Mouse (Mus musculus) layer of hippocampus, postnatal 25 days (tissue): ENCODE measurements at regions not wholly inside any gene's neighbourhood (a gene's known extent, or its start where the extent isn't known, plus 50 kb on each side); places are given as distances from the start of the nearest gene placed in this dataset.

Experiments
- DNase-seq, 2 experiments: peaks; one replicate each; pipeline ENCODE4 v3.0.0; 2022; ENCODE audit warnings: mixed read lengths in 2 of 2, low spot score in 1 of 2; ENCODE audit errors: extremely low spot score in 1 of 2

- no peak for DNase-seq
Measured at GRCm38 (mm10) chr14:62216995-62217394, 75.4 kb upstream of the Rnaseh2b start.

- DNase-seq = no peak
Measured at GRCm38 (mm10) chr14:62217971-62218370, 74.4 kb upstream of the Rnaseh2b start.

GRCm38 (mm10) chr14:62218716-62219115 is 73.7 kb upstream of the Rnaseh2b start:
- DNase-seq = no peak

GRCm38 (mm10) chr14:62220770-62221169 is 71.6 kb upstream of the Rnaseh2b start:
- no peak for DNase-seq
